Mouse (Mus musculus) E14TG2a.4 (cell line): Measurements from ENCODE around the gene Lingo2.

Source experiments
- CTCF ChIP-seq: conservative IDR thresholded peaks from 2 replicates; pipeline ENCODE4 v1.5.1; 2014; ENCODE audit warnings: low read length
- NANOG ChIP-seq: IDR thresholded peaks from 2 replicates; pipeline ENCODE4 v1.6.1; 2014; ENCODE audit warnings: borderline replicate concordance, low read length, mixed read lengths

- TF ChIP-seq CTCF, result no peak
- no peak for TF ChIP-seq NANOG
These were observed 597.1 kb downstream of the Lingo2 start for GRCm38 (mm10) chr4:36354401-36354800.
